Mouse (Mus musculus) kidney, postnatal 14 days (tissue): ENCODE measurements at regions not wholly inside any gene's neighbourhood (a gene's known extent, or its start where the extent isn't known, plus 50 kb on each side); places are given as distances from the start of the nearest gene placed in this dataset.

ENCODE experiments used
- DNase-seq: peaks from one replicate; pipeline ENCODE4 v3.0.0; 2022; ENCODE audit warnings: mixed read lengths

- DNase-seq = peak; percentile 9
These were observed 1088.5 kb downstream of the Jrkl start for GRCm38 (mm10) chr9:12157157-12157556.

DNA sequence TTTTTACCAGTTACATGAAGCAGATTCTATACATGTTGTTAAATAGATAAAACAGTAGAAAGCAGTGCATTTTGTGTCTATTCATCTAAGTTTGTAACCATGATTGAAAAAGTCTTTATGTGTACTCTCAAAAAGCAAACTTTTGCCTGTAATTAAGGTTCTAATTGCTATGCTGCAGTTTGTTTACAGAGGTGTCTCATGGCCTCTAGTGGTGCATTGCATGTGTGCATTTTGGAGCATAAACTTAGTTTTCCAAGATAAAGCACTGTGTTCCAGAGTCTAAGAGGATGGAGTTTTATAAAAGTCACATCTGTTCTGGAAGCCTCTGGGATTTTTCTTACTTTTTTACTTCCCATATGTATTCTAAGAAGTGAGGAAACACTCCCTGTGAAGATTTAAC is 1132.3 kb downstream of the Jrkl start:
- DNase-seq = no peak
